Comparison of ENCODE assay signal across 7 mouse cellular contexts in the genomic region with DNA sequence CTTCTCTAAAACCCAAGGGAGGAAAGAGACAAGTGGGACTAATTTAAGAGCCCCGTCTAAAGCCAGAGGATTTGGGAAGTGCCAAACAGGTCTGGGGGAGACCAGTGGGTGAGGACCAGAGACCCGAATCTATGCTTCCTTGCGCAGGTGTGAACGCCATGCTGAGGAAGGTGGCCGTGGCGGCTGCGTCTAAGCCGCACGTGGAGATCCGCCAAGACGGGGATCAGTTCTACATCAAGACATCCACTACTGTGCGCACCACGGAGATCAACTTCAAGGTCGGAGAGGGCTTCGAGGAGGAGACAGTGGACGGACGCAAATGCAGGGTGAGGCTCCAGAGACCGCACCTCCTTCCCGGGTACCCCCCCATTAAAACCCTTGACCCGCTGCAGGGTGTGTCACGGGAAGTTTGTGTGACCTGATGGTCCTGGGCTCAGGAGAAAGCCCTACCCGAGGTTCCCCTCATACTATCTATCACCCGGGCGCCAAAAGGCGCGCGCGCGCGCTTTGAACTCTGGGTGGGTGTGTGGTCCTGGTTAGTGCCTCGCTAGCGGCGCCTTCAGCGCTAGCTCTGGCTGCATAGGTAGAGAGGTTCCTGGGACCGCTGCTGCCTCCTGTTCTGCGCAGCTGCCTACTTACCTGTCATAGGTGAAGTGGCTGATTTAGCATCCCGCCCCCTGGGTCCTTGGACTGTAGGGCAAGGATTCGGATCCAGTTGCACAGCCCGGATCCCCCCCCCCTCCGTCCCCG. TPM values are rescaled to one million over a fixed set of nuclear protein-coding genes. Genes with fewer than 3 reads are reported as not detected.
DNase-seq lines count a peak whose midpoint lies in the region; ATAC-seq and TF ChIP-seq lines count a peak whose summit lies in the region.

No protein-coding gene starts in this region.

- peak overlapping the region; percentile 75 for H3K4me2 ChIP-seq in forebrain, embryonic 15.5 days (replicated peaks)

- no peaks in the 10 kb centered on the region for H3K36me3 ChIP-seq in E14TG2a.4 (ENCODE audit: insufficient read depth, low read length)
- no peaks in the 10 kb centered on the region for H3K36me3 ChIP-seq in ES-Bruce4 (ENCODE audit: control insufficient read depth, insufficient read depth, low read length, poor library complexity, severe bottlenecking)
- no peaks in the 10 kb centered on the region for H3K36me3 ChIP-seq in forebrain, embryonic 15.5 days
- no peaks in the 10 kb centered on the region; the same call in 1 of the 2 replicates for H3K36me3 ChIP-seq in midbrain, embryonic 10.5 days

- H3K27me3 ChIP-seq in E14TG2a.4 (ENCODE audit: insufficient read depth, low read length) (peaks cover 98% of the 10 kb centered on the region), ES-Bruce4 (ENCODE audit: control insufficient read depth, insufficient read depth, low read length, poor library complexity, severe bottlenecking) (peaks cover 14% of the 10 kb centered on the region)
- H3K27me3 ChIP-seq in forebrain, embryonic 15.5 days = peaks cover 37% of the 10 kb centered on the region
- H3K27me3 ChIP-seq in midbrain, embryonic 10.5 days (ENCODE audit: low read depth, poor library complexity, severe bottlenecking) = peaks cover 79% of the 10 kb centered on the region

- H3K9me3 ChIP-seq in E14TG2a.4 (ENCODE audit: low read length) (no peaks in the 10 kb centered on the region), ES-Bruce4 (replicated peaks; ENCODE audit: control insufficient read depth, insufficient read depth, low read length, poor library complexity, severe bottlenecking) (0 out of 2 replicates have a peak, but pooled peaks cover 5% of the 10 kb centered on the region)
- no peaks in the 10 kb centered on the region for H3K9me3 ChIP-seq in forebrain, embryonic 15.5 days
- no peaks in the 10 kb centered on the region for H3K9me3 ChIP-seq in midbrain, embryonic 10.5 days (replicated peaks)

- intact Hi-C loops in left cerebral cortex, adult 2 months (cut with DNase I) = no loop called here

- H3K4me3 ChIP-seq in E14TG2a.4 (replicated peaks; ENCODE audit: low read length) (peak overlapping the region; percentile 78), ES-Bruce4 (ENCODE audit: low read depth, low read length) (peak overlapping the region; percentile 82)
- H3K4me3 ChIP-seq in forebrain, embryonic 15.5 days = peak overlapping the region; percentile 38
- peak overlapping the region; percentile 53 for H3K4me3 ChIP-seq in midbrain, embryonic 10.5 days
- H3K4me3 ChIP-seq in left cerebral cortex, adult 2 months = no peak overlapping the region

- no peak overlapping the region for H3K27ac ChIP-seq in ES-Bruce4 (ENCODE audit: insufficient read depth, low read length)
- no peak overlapping the region for H3K27ac ChIP-seq in forebrain, embryonic 15.5 days (replicated peaks)
- peak overlapping the region; percentile 76 for H3K27ac ChIP-seq in midbrain, embryonic 10.5 days (replicated peaks)
- no peak overlapping the region for H3K27ac ChIP-seq in left cerebral cortex, adult 2 months

- H3K9ac ChIP-seq in ES-Bruce4 (ENCODE audit: low read depth, poor library complexity, severe bottlenecking) = peak overlapping the region; percentile 59
- peak overlapping the region; percentile 41 for H3K9ac ChIP-seq in forebrain, embryonic 15.5 days (replicated peaks)

- no peak for TF ChIP-seq POLR2A in ES-Bruce4 (IDR thresholded peaks at IDR 0.05; ENCODE audit: insufficient read depth, low read length)

- peak; percentile 9; the same call in 1 of the 2 replicates for ATAC-seq in forebrain, embryonic 15.5 days (replicated peaks)

- TF ChIP-seq CTCF in E14TG2a.4 (conservative IDR thresholded peaks at IDR 0.05; ENCODE audit: low read length) (no peak), ES-Bruce4 (IDR thresholded peaks at IDR 0.05; ENCODE audit: low read depth, low read length) (no peak)
- TF ChIP-seq CTCF in left cerebral cortex, adult 2 months (IDR thresholded peaks at IDR 0.05) = no peak

- H3K4me1 ChIP-seq in E14TG2a.4 (replicated peaks; ENCODE audit: low read depth, low read length) (peaks cover 30% of the 10 kb centered on the region), ES-Bruce4 (ENCODE audit: control insufficient read depth, insufficient read depth, low read length) (no peaks in the 10 kb centered on the region)
- peaks cover 33% of the 10 kb centered on the region for H3K4me1 ChIP-seq in forebrain, embryonic 15.5 days
- peaks cover 43% of the 10 kb centered on the region for H3K4me1 ChIP-seq in midbrain, embryonic 10.5 days

- TF ChIP-seq EP300 in ES-Bruce4 (IDR thresholded peaks at IDR 0.05; ENCODE audit: insufficient read depth, low read depth, low read length) = no peak

- DNase-seq in midbrain, embryonic 10.5 days (ENCODE audit: low spot score) = peak; percentile 51
- no peak for DNase-seq in yolk sac, embryonic 10.5 days (ENCODE audit: low spot score)
- DNase-seq in left cerebral cortex, adult 2 months (ENCODE audit: extremely low spot score in 1 of 2, low spot score in 2 of 2) = no peak
- no peak for DNase-seq in gastrocnemius, postnatal 25 days

- under 1% methylated on average over 41 of the region's 41 CpGs for WGBS in forebrain, embryonic 15.5 days
- WGBS in midbrain, embryonic 10.5 days = 1% methylated on average over 41 of the region's 41 CpGs

RNA-seq across cellular contexts. Expression of a gene that starts 1.0 kb away (rescaled TPM):
- polyA plus RNA-seq in ES-Bruce4 (2011; ENCODE audit: insufficient read depth, insufficient read length, low read depth, missing spikeins) = 13.5 and 21.8 TPM in 2 replicates
- polyA plus RNA-seq in forebrain, embryonic 15.5 days (2015; fragmentation: Nextera tagmentation; extraction: Ambion mirVana) = 47.3 and 53.2 TPM in 2 replicates
- 1,146 and 1,287 TPM in 2 replicates for polyA plus RNA-seq in midbrain, embryonic 10.5 days (2016; fragmentation: Nextera tagmentation; extraction: Ambion mirVana)
- total RNA-seq in left cerebral cortex, adult 2 months (2021) = 1 to 10 TPM; 1.4 to 2.9 TPM
- total RNA-seq in gastrocnemius, postnatal 25 days (2021) = under 1 TPM in 1 of 2 experiments, not detected in 1; 0.49 TPM

RNA-seq across cellular contexts. Expression of a gene that starts 31.2 kb away (rescaled TPM):
- 108 and 109 TPM in 2 replicates for polyA plus RNA-seq in ES-Bruce4 (2011; ENCODE audit: insufficient read depth, insufficient read length, low read depth, missing spikeins)
- polyA plus RNA-seq in forebrain, embryonic 15.5 days (2015; fragmentation: Nextera tagmentation; extraction: Ambion mirVana) = 121 and 123 TPM in 2 replicates
- 168 and 188 TPM in 2 replicates for polyA plus RNA-seq in midbrain, embryonic 10.5 days (2016; fragmentation: Nextera tagmentation; extraction: Ambion mirVana)
- total RNA-seq in left cerebral cortex, adult 2 months (2021) = 10 to 100 TPM; 49.7 to 62.1 TPM
- 10 to 100 TPM; 18.0 to 19.1 TPM for total RNA-seq in gastrocnemius, postnatal 25 days (2021)

Comparison
In these comparisons a context has a peak if more than half of its experiments do, and no peak if none do; other contexts are left out.
1. RNA of a gene that starts 1.0 kb away (polyA plus RNA-seq): 1,146 to 1,287 TPM in midbrain, embryonic 10.5 days; 47.3 to 53.2 TPM in forebrain, embryonic 15.5 days and 13.5 to 21.8 TPM in ES-Bruce4; every median in the first group is over 10 times any median in the second.